9 mouse cellular contexts compared by ENCODE assay signal in the genomic region with DNA sequence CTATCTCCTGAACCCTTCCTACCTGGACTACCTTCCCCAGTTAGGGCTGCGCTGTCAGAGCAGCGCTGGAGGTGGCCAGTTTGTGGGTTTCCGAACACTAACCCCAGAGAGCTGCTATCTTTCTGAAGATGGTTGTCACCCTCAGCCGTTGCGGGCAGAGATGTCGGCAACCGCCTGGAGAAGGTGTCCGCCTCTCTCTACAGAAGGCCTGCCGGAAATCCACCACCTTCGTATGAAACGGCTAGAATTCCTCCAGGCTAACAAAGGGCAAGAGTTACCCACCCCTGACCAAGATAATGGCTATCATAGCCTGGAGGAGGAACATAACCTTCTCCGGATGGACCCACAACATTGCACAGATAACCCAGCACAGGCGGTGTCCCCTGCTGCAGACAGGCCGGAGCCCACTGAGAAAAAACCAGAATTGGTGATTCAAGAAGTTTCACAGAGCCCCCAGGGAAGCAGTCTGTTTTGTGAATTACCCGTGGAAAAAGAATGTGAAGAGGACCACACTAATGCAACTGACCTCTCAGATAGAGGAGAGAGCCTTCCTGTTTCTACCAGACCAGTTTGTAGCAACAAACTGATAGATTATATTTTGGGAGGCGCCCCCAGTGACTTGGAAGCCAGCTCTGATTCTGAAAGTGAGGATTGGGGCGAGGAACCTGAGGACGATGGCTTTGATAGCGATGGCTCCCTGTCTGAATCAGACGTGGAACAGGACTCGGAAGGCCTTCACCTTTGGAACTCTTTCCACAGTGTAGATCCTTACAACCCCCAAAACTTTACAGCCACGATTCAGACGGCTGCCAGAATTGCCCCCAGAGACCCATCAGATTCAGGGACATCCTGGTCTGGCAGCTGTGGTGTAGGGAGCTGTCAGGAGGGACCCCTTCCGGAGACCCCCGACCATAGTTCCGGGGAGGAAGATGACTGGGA. TPM values are rescaled to one million over a fixed set of nuclear protein-coding genes. Genes with fewer than 3 reads are reported as not detected.
A peak's percentile ranks its signal among the peaks of the same experiment; 100 is the strongest.
DNase-seq lines count a peak whose midpoint lies in the region; ATAC-seq and TF ChIP-seq lines count a peak whose summit lies in the region.
"Had no signal": no experiment of that assay in that cellular context is flagged by ENCODE, and none has a peak within 500 bp of the region (broad histone marks: within the 10 kb centered on the region; RNA-seq: fewer than 3 reads in every experiment).

No protein-coding gene starts in this region.

- 19% methylated on average over 26 of the region's 26 CpGs for WGBS in forebrain, embryonic 14.5 days
- WGBS in kidney, embryonic 16.5 days: 5% methylated on average over 26 of the region's 26 CpGs
- 12% methylated on average over 26 of the region's 26 CpGs for WGBS in neural tube, embryonic 12.5 days

- H3K4me3 ChIP-seq in E14TG2a.4 (replicated peaks; ENCODE audit: low read length): peak overlapping the region; percentile 99
- H3K4me3 ChIP-seq in forebrain, embryonic 14.5 days (ENCODE audit: low read depth, low read length): peak overlapping the region; percentile 79
- H3K4me3 ChIP-seq in kidney, embryonic 16.5 days (ENCODE audit: low read length): peak overlapping the region; percentile 87
- peak overlapping the region; percentile 97 for H3K4me3 ChIP-seq in neural tube, embryonic 12.5 days

- H3K27ac ChIP-seq in forebrain, embryonic 14.5 days (ENCODE audit: low read depth, low read length): no peak overlapping the region
- peak overlapping the region; percentile 99 for H3K27ac ChIP-seq in kidney, embryonic 16.5 days (ENCODE audit: low read length)
- no peak overlapping the region for H3K27ac ChIP-seq in neural tube, embryonic 12.5 days

- H3K36me3 ChIP-seq in E14TG2a.4 (ENCODE audit: insufficient read depth, low read length): peaks cover 59% of the 10 kb centered on the region
- H3K36me3 ChIP-seq in forebrain, embryonic 14.5 days (ENCODE audit: control insufficient read depth, insufficient read depth, low read length): peaks cover 32% of the 10 kb centered on the region
- peaks cover 13% of the 10 kb centered on the region for H3K36me3 ChIP-seq in kidney, embryonic 16.5 days (ENCODE audit: insufficient read depth, low read length)
- peaks cover 13% of the 10 kb centered on the region for H3K36me3 ChIP-seq in neural tube, embryonic 12.5 days

- DNase-seq in cerebellum, adult 9-10 months: peak; percentile 36
- no peak for DNase-seq in forebrain, embryonic 14.5 days (ENCODE audit: low spot score)
- DNase-seq in urinary bladder, postnatal 36 days (ENCODE audit: low spot score in 2 of 2): no peak
- DNase-seq in gastrocnemius, postnatal 36 days: no peak

- TF ChIP-seq CTCF in E14TG2a.4 (conservative IDR thresholded peaks at IDR 0.05; ENCODE audit: low read length): no peak

- intact Hi-C loops in gastrocnemius, postnatal 36 days (cut with DNase I): no loop called here

- H3K27me3 ChIP-seq in E14TG2a.4 (ENCODE audit: insufficient read depth, low read length): no peaks in the 10 kb centered on the region
- H3K27me3 ChIP-seq in forebrain, embryonic 14.5 days (replicated peaks; ENCODE audit: control insufficient read depth, insufficient read depth, low read length): no peaks in the 10 kb centered on the region
- no peaks in the 10 kb centered on the region for H3K27me3 ChIP-seq in kidney, embryonic 16.5 days (ENCODE audit: insufficient read depth, low read length)
- no peaks in the 10 kb centered on the region for H3K27me3 ChIP-seq in neural tube, embryonic 12.5 days (replicated peaks)
- H3K27me3 ChIP-seq: Patski had no signal

- peak overlapping the region; percentile 94 for H3K9ac ChIP-seq in forebrain, embryonic 14.5 days (ENCODE audit: low read length)
- H3K9ac ChIP-seq in kidney, embryonic 16.5 days (replicated peaks; ENCODE audit: low read length): peak overlapping the region; percentile 99
- peak overlapping the region; percentile 96 for H3K9ac ChIP-seq in neural tube, embryonic 12.5 days

- ATAC-seq in cerebellum, adult (ENCODE audit: insufficient number of reproducible peaks, low FRiP score, low TSS enrichment): no peak
- no peak for ATAC-seq in forebrain, embryonic 14.5 days
- ATAC-seq in kidney, embryonic 16.5 days (ENCODE audit: low FRiP score, low TSS enrichment): no peak
- no peak for ATAC-seq in neural tube, embryonic 12.5 days (ENCODE audit: low FRiP score, low read depth)
- ATAC-seq: Patski had no signal

- H3K9me3 ChIP-seq in E14TG2a.4 (ENCODE audit: low read length): no peaks in the 10 kb centered on the region
- no peaks in the 10 kb centered on the region for H3K9me3 ChIP-seq in forebrain, embryonic 14.5 days (replicated peaks; ENCODE audit: control insufficient read depth, low read length)
- no peaks in the 10 kb centered on the region for H3K9me3 ChIP-seq in kidney, embryonic 16.5 days (ENCODE audit: low read length)
- no peaks in the 10 kb centered on the region for H3K9me3 ChIP-seq in neural tube, embryonic 12.5 days

- H3K4me2 ChIP-seq in forebrain, embryonic 14.5 days (ENCODE audit: low read length): peak overlapping the region; percentile 97
- H3K4me2 ChIP-seq in kidney, embryonic 16.5 days (replicated peaks; ENCODE audit: low read depth, low read length): peak overlapping the region; percentile 90
- peak overlapping the region; percentile 99 for H3K4me2 ChIP-seq in neural tube, embryonic 12.5 days (replicated peaks)

- peaks cover 73% of the 10 kb centered on the region for H3K4me1 ChIP-seq in E14TG2a.4 (replicated peaks; ENCODE audit: low read depth, low read length)
- H3K4me1 ChIP-seq in forebrain, embryonic 14.5 days (ENCODE audit: control insufficient read depth, insufficient read depth, low read length): peaks cover 40% of the 10 kb centered on the region
- H3K4me1 ChIP-seq in kidney, embryonic 16.5 days (ENCODE audit: insufficient read depth, low read length): peaks cover 33% of the 10 kb centered on the region
- peaks cover 45% of the 10 kb centered on the region for H3K4me1 ChIP-seq in neural tube, embryonic 12.5 days

RNA-seq across cellular contexts. Expression of gene Ppp1r15b, which starts 1.7 kb away (rescaled TPM):
- 26.6 and 31.6 TPM in 2 replicates for polyA plus RNA-seq in forebrain, embryonic 14.5 days (2014; fragmentation: Nextera tagmentation; extraction: Ambion mirVana)
- polyA plus RNA-seq in kidney, embryonic 16.5 days (2015; fragmentation: Nextera tagmentation; extraction: Ambion mirVana): 45.7 and 47.7 TPM in 2 replicates
- polyA plus RNA-seq in neural tube, embryonic 12.5 days (2016; fragmentation: Nextera tagmentation; extraction: Ambion mirVana): 43.3 and 45.8 TPM in 2 replicates
- total RNA-seq in gastrocnemius, postnatal 36 days (2021): 10 to 100 TPM; 14.0 to 17.7 TPM

RNA-seq across cellular contexts. Expression of gene Plekha6, which starts 31.4 kb away (rescaled TPM):
- polyA plus RNA-seq in forebrain, embryonic 14.5 days (2014; fragmentation: Nextera tagmentation; extraction: Ambion mirVana): 7.3 and 9.7 TPM in 2 replicates
- polyA plus RNA-seq in kidney, embryonic 16.5 days (2015; fragmentation: Nextera tagmentation; extraction: Ambion mirVana): 8.5 and 9.7 TPM in 2 replicates
- 28.4 and 29.4 TPM in 2 replicates for polyA plus RNA-seq in neural tube, embryonic 12.5 days (2016; fragmentation: Nextera tagmentation; extraction: Ambion mirVana)
- 10 to 100 TPM in 1 of 2 experiments, 1 to 10 TPM in 1; 6.7 to 11.5 TPM for total RNA-seq in gastrocnemius, postnatal 36 days (2021)
